Mouse (Mus musculus) liver, embryonic 14.5 days (tissue): Measurements from ENCODE around the gene Mdga2.

Experiments used
- CTCF ChIP-seq: IDR thresholded peaks from 2 replicates; pipeline ENCODE4 v1.5.1; 2016; ENCODE audit warnings: antibody characterized with exemption, low read depth, control low read depth
- EP300 ChIP-seq: IDR thresholded peaks from 2 replicates; pipeline ENCODE4 v1.6.1; 2016; ENCODE audit warnings: antibody characterized with exemption, low read depth

- TF ChIP-seq CTCF: no peak
- no peak for TF ChIP-seq EP300
Observed at GRCm38 (mm10) chr12:66705015-66705414, 517.3 kb downstream of the Mdga2 start.
